Mouse (Mus musculus): Measurements from ENCODE around the gene Thbs3. TPM values are rescaled to one million over a fixed set of nuclear protein-coding genes. Genes with fewer than 3 reads are reported as not detected.

Thbs3 gene
- polyA plus RNA-seq, 1 experiment from 2014 or later = 1.5 TPM

DNA sequence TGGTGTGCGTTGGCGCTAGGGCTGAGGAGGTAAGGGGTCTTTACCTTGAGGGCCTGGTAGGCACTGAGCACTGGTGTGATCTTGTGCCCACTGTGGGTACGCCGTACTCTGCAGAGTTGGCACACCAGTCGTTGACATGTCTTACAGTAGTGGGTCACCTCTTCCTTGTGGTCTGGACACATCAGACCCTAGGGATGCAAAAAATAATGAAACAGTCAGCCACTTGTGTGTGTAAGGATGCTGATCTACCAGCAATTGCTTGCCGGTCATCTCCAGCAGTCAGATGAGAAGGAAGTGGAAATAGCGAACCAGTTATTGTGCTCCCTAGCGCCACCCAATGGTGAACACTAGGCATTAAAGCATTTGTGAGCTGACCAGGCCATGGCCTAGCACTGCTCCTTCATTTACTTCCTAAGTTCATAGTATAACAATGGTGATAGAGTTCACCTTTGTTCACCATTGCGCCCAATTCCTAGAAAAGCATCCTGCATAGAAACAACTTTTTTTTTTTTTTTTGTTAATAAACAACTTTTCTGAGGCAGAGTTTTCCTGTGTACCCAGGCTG is 27.4 kb downstream of the Thbs3 start:
- no peak overlapping the region for H3K9ac ChIP-seq
- ATAC-seq (ENCODE audit: insufficient read depth) = no peak
- no peak overlapping the region for H3K4me3 ChIP-seq (replicated peaks)
- peaks cover 37% of the 10 kb centered on the region for H3K27me3 ChIP-seq
- H3K9me3 ChIP-seq (replicated peaks) = no peaks in the 10 kb centered on the region
- H3K27ac ChIP-seq (replicated peaks) = no peak overlapping the region
- no peaks in the 10 kb centered on the region for H3K36me3 ChIP-seq (replicated peaks)
- H3K4me1 ChIP-seq (replicated peaks) = peaks cover 52% of the 10 kb centered on the region
- WGBS (ENCODE audit: insufficient replicate concordance) = 56% methylated on average over 9 of the region's 9 CpGs
- H3K4me2 ChIP-seq = no peak overlapping the region

- no peak for ATAC-seq (ENCODE audit: insufficient read depth)
- Histone ChIP-seq H3K4me3 (replicated peaks) (no peak overlapping the region), H3K4me2 (peak overlapping the region; percentile 23), H3K27ac (replicated peaks) (no peak overlapping the region), H3K9me3 (replicated peaks) (no peaks in the 10 kb centered on the region), H3K9ac (no peak overlapping the region), H3K27me3 (peaks cover 32% of the 10 kb centered on the region), H3K4me1 (replicated peaks) (peaks cover 53% of the 10 kb centered on the region), H3K36me3 (replicated peaks) (no peaks in the 10 kb centered on the region)
- 17% methylated on average over 14 of the region's 14 CpGs for whole genome bisulfite sequencing (ENCODE audit: insufficient replicate concordance)
Measured at GRCm38 (mm10) chr3:89243609-89244008, 28.6 kb downstream of the Thbs3 start.

- no peak overlapping the region for H3K4me3 ChIP-seq (replicated peaks)
- peaks cover 29% of the 10 kb centered on the region for H3K27me3 ChIP-seq
- no peak overlapping the region for H3K27ac ChIP-seq (replicated peaks)
- H3K9me3 ChIP-seq (replicated peaks) = no peaks in the 10 kb centered on the region
- no peaks in the 10 kb centered on the region; the same call in 1 of the 2 replicates for H3K36me3 ChIP-seq (replicated peaks)
- WGBS (ENCODE audit: insufficient replicate concordance) = 25% methylated on average over 25 of the region's 25 CpGs
- H3K4me2 ChIP-seq = peak overlapping the region; percentile 90
- no peak for ATAC-seq (ENCODE audit: insufficient read depth)
- peaks cover 53% of the 10 kb centered on the region for H3K4me1 ChIP-seq (replicated peaks)
- H3K9ac ChIP-seq = no peak overlapping the region
Measured at GRCm38 (mm10) chr3:89244158-89244981, 29.4 kb downstream of the Thbs3 start.

GRCm38 (mm10) chr3:89244982-89245687 is 30.2 kb downstream of the Thbs3 start:
- Histone ChIP-seq H3K27ac (replicated peaks) (no peak overlapping the region), H3K36me3 (replicated peaks) (no peaks in the 10 kb centered on the region; the same call in 1 of the 2 replicates), H3K4me2 (peak overlapping the region; percentile 90), H3K4me3 (replicated peaks) (peak overlapping the region; percentile 8; the same call in 1 of the 2 replicates), H3K4me1 (replicated peaks) (peaks cover 53% of the 10 kb centered on the region), H3K9ac (no peak overlapping the region), H3K27me3 (peaks cover 29% of the 10 kb centered on the region), H3K9me3 (replicated peaks) (no peaks in the 10 kb centered on the region)
- WGBS (ENCODE audit: insufficient replicate concordance) = 2% methylated on average over 20 of the region's 26 CpGs
- no peak for ATAC-seq (ENCODE audit: insufficient read depth)

- Histone ChIP-seq H3K4me2 (peak within 1 kb of the TSS; percentile 90), H3K9ac (peak within 1 kb of the TSS; percentile 73), H3K36me3 (replicated peaks) (no peaks in the 10 kb centered on the region; the same call in 1 of the 2 replicates), H3K27me3 (peaks cover 35% of the 10 kb centered on the region), H3K4me3 (replicated peaks) (peak within 1 kb of the TSS; percentile 78), H3K9me3 (replicated peaks) (no peaks in the 10 kb centered on the region), H3K27ac (replicated peaks) (peak within 1 kb of the TSS; percentile 69), H3K4me1 (replicated peaks) (peaks cover 56% of the 10 kb centered on the region)
- WGBS (ENCODE audit: insufficient replicate concordance) = 7% methylated on average over 20 of the region's 20 CpGs
- ATAC-seq (ENCODE audit: insufficient read depth) = no peak
Measured at GRCm38 (mm10) chr3:89245688-89246171, 30.8 kb downstream of the Thbs3 start, which contains the start of gene Krtcap2. TSS of gene Krtcap2 (plus strand) at chr3:89245966.

DNA sequence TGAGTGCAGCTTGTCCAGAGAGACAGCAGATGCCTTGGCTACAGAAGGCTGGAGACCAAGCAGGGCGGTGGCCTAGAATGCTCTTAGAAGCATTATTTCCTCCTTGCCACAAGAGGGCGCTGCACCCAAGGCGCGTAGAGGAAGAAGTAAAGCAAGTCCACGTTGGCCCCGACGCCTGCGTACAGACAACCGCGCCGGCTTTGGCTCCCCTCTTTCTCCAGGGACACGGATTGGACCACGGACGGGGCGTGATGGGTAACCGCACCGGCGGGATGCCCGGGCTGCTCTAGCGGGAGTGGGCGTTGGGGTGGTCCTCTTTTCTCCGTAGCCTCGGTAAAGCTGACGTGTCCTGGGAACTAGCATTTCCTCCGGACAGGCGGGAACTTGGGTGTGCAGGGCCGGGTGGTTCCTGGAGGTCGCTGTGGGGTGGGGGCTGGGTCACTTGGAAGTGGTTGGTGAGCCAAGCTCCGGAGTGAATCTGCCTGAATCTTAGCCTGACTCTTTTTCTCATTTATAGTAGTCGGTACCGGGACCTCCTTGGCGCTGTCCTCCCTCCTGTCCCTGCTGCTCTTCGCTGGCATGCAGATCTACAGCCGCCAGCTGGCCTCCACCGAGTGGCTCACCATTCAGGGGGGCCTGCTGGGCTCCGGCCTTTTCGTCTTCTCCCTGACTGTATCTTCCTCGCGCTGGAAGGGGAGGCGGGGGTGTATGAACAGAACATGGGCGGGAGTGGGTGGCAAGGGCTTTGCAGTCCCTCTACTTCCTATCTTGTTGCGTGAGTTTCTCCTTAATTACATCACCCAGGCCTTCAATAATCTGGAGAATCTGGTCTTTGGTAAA is 31.5 kb downstream of the Thbs3 start, which contains the start of gene Trim46:
Gene Trim46 (minus strand): TSS at position 49 of the 840 bp plus-strand sequence.
- Histone ChIP-seq H3K27me3 (peaks cover 42% of the 10 kb centered on the region), H3K9me3 (replicated peaks) (no peaks in the 10 kb centered on the region), H3K4me3 (replicated peaks) (peak within 1 kb of the TSS; percentile 78), H3K36me3 (replicated peaks) (no peaks in the 10 kb centered on the region; the same call in 1 of the 2 replicates), H3K27ac (replicated peaks) (peak within 1 kb of the TSS; percentile 69), H3K4me2 (peak within 1 kb of the TSS; percentile 90), H3K4me1 (replicated peaks) (peaks cover 64% of the 10 kb centered on the region), H3K9ac (peak within 1 kb of the TSS; percentile 73)
- ATAC-seq (ENCODE audit: insufficient read depth) = peak; percentile 64
- under 1% methylated on average over 42 of the region's 42 CpGs for WGBS (ENCODE audit: insufficient replicate concordance)

- no peaks in the 10 kb centered on the region; the same call in 1 of the 2 replicates for H3K36me3 ChIP-seq (replicated peaks)
- H3K4me2 ChIP-seq = peak overlapping the region; percentile 90
- no peak overlapping the region for H3K9ac ChIP-seq
- H3K4me3 ChIP-seq (replicated peaks) = peak overlapping the region; percentile 78; the same call in 1 of the 2 replicates
- ATAC-seq (ENCODE audit: insufficient read depth) = no peak
- no peaks in the 10 kb centered on the region for H3K9me3 ChIP-seq (replicated peaks)
- 60% methylated on average over 4 of the region's 4 CpGs for WGBS (ENCODE audit: insufficient replicate concordance)
- H3K4me1 ChIP-seq (replicated peaks) = peaks cover 66% of the 10 kb centered on the region
- peaks cover 52% of the 10 kb centered on the region for H3K27me3 ChIP-seq
- H3K27ac ChIP-seq (replicated peaks) = no peak overlapping the region
Measured at GRCm38 (mm10) chr3:89247466-89247865, 32.5 kb downstream of the Thbs3 start.

GRCm38 (mm10) chr3:89250435-89251040 is 35.6 kb downstream of the Thbs3 start:
- Histone ChIP-seq H3K4me3 (replicated peaks) (no peak overlapping the region), H3K9ac (no peak overlapping the region), H3K4me2 (no peak overlapping the region; the same call in 1 of the 2 replicates), H3K9me3 (replicated peaks) (no peaks in the 10 kb centered on the region), H3K27ac (replicated peaks) (no peak overlapping the region), H3K27me3 (peaks cover 48% of the 10 kb centered on the region), H3K4me1 (replicated peaks) (peaks cover 42% of the 10 kb centered on the region), H3K36me3 (replicated peaks) (no peaks in the 10 kb centered on the region; the same call in 1 of the 2 replicates)
- 14% methylated on average over 7 of the region's 7 CpGs for WGBS (ENCODE audit: insufficient replicate concordance)
- ATAC-seq (ENCODE audit: insufficient read depth) = no peak

- Histone ChIP-seq H3K9me3 (replicated peaks) (no peaks in the 10 kb centered on the region), H3K27me3 (peaks cover 46% of the 10 kb centered on the region), H3K9ac (no peak overlapping the region), H3K27ac (replicated peaks) (no peak overlapping the region), H3K36me3 (replicated peaks) (no peaks in the 10 kb centered on the region; the same call in 1 of the 2 replicates), H3K4me2 (peak overlapping the region; percentile 42), H3K4me3 (replicated peaks) (peak overlapping the region; percentile 6; the same call in 1 of the 2 replicates), H3K4me1 (replicated peaks) (peaks cover 33% of the 10 kb centered on the region)
- WGBS (ENCODE audit: insufficient replicate concordance) = 5% methylated on average over 17 of the region's 17 CpGs
- peak; percentile 40 for ATAC-seq (ENCODE audit: insufficient read depth)
Measured at GRCm38 (mm10) chr3:89251365-89251895, 36.5 kb downstream of the Thbs3 start.

All from liver, embryonic 15.5 days (tissue).